Mouse (Mus musculus) natural killer cell, adult 2 months (primary cell): ENCODE data around the gene Rin3.
A peak's percentile ranks its signal among the peaks of the same experiment; 100 is the strongest.

Source experiments
- DNase-seq, 2 experiments: peaks; one replicate each; pipeline ENCODE4 v3.0.0; 2022; ENCODE audit warnings: low spot score in 2 of 2

Rin3 gene

GRCm38 (mm10) chr12:102302322-102302721, 19.5 kb downstream of the Rin3 start:
- peak; percentile 87 to 94 for DNase-seq

- DNase-seq = no peak
Measured at GRCm38 (mm10) chr12:102302831-102303351, 20.0 kb downstream of the Rin3 start.

GRCm38 (mm10) chr12:102303867-102304266, 21.0 kb downstream of the Rin3 start:
- no peak for DNase-seq

- DNase-seq = no peak
Measured at GRCm38 (mm10) chr12:102305069-102305836, 22.4 kb downstream of the Rin3 start.

- no peak for DNase-seq
Measured at GRCm38 (mm10) chr12:102308001-102308456, 25.2 kb downstream of the Rin3 start.

GRCm38 (mm10) chr12:102308457-102309011, 25.7 kb downstream of the Rin3 start:
- DNase-seq = peak; percentile 84 to 90

GRCm38 (mm10) chr12:102309099-102309799, 26.4 kb downstream of the Rin3 start:
- DNase-seq = no peak

- no peak for DNase-seq
Measured at GRCm38 (mm10) chr12:102309800-102310195, 26.9 kb downstream of the Rin3 start.

- DNase-seq = no peak
Measured at GRCm38 (mm10) chr12:102310261-102310660, 27.4 kb downstream of the Rin3 start.

GRCm38 (mm10) chr12:102311454-102311853, 28.6 kb downstream of the Rin3 start:
- no peak for DNase-seq

GRCm38 (mm10) chr12:102319150-102319549, 36.3 kb downstream of the Rin3 start:
- no peak for DNase-seq

GRCm38 (mm10) chr12:102319899-102320298, 37.1 kb downstream of the Rin3 start:
- DNase-seq = peak; percentile 53 to 70

- DNase-seq = no peak
Measured at GRCm38 (mm10) chr12:102320322-102320721, 37.5 kb downstream of the Rin3 start.

- no peak for DNase-seq
Measured at GRCm38 (mm10) chr12:102321064-102321728, 38.3 kb downstream of the Rin3 start.

GRCm38 (mm10) chr12:102321855-102322254, 39.0 kb downstream of the Rin3 start:
- DNase-seq = no peak

- no peak for DNase-seq
Measured at GRCm38 (mm10) chr12:102323392-102323791, 40.5 kb downstream of the Rin3 start.

- DNase-seq = no peak
Measured at GRCm38 (mm10) chr12:102324156-102324885, 41.5 kb downstream of the Rin3 start.

GRCm38 (mm10) chr12:102324886-102325220, 42.0 kb downstream of the Rin3 start:
- no peak for DNase-seq

- no peak for DNase-seq
Measured at GRCm38 (mm10) chr12:102326753-102327340, 44.0 kb downstream of the Rin3 start.

- DNase-seq = no peak
Measured at GRCm38 (mm10) chr12:102327525-102327924, 44.7 kb downstream of the Rin3 start.

GRCm38 (mm10) chr12:102328090-102328489, 45.2 kb downstream of the Rin3 start:
- DNase-seq = no peak
